Mouse (Mus musculus) myocyte (in vitro differentiated cells): ENCODE measurements around the gene Aff1. TPM values are rescaled to one million over a fixed set of nuclear protein-coding genes. Genes with fewer than 3 reads are reported as not detected.

Experiments
- H3K27me3 ChIP-seq: one replicate; pipeline ENCODE4 v1.6.1; 2011; ENCODE audit not compliant: control insufficient read depth, insufficient read depth, insufficient read length
- H3K36me3 ChIP-seq: one replicate; pipeline ENCODE4 v1.6.1; 2011; ENCODE audit not compliant: control insufficient read depth, insufficient read depth
- H3K4me2 ChIP-seq: one replicate; pipeline ENCODE4 v1.6.1; 2011; ENCODE audit warnings: low read depth, control low read depth
- H3K4me3 ChIP-seq: one replicate; pipeline ENCODE4 v1.5.1; 2011; ENCODE audit warnings: mild to moderate bottlenecking, control low read depth, moderate library complexity
- H3K79me2 ChIP-seq: one replicate; pipeline ENCODE4 v1.6.1; 2011; ENCODE audit not compliant: control insufficient read depth, insufficient read depth
- H3ac ChIP-seq: one replicate; pipeline ENCODE4 v1.6.1; 2011; ENCODE audit not compliant: control insufficient read depth, insufficient read length
- CEBPB ChIP-seq: IDR thresholded peaks from 2 replicates; pipeline ENCODE4 v1.6.1; 2011; ENCODE audit warnings: mild to moderate bottlenecking, moderate library complexity; ENCODE audit not compliant: poor library complexity, insufficient read depth, severe bottlenecking
- E2F4 ChIP-seq: IDR thresholded peaks from one replicate; pipeline ENCODE4 v1.6.1; 2011; ENCODE audit warnings: mild to moderate bottlenecking, control low read depth, moderate library complexity; ENCODE audit not compliant: insufficient read depth
- MAX ChIP-seq: IDR thresholded peaks from one replicate; pipeline ENCODE4 v1.6.1; 2011; ENCODE audit warnings: low read depth, mild to moderate bottlenecking, control low read depth
- MYOD1 ChIP-seq, 3 experiments: IDR thresholded peaks; one replicate each; pipeline ENCODE4 v1.6.1; 2011; ENCODE audit warnings: control low read depth in 2 of 3, low read depth in 2 of 3, mild to moderate bottlenecking in 2 of 3, moderate library complexity in 1 of 3; ENCODE audit not compliant: insufficient read length in 2 of 3, control insufficient read depth in 1 of 3
- MYOG ChIP-seq, 3 experiments: IDR thresholded peaks; one replicate each; pipeline ENCODE4 v1.6.1; 2011; ENCODE audit warnings: control low read depth in 2 of 3, low read depth in 2 of 3, mild to moderate bottlenecking in 2 of 3; ENCODE audit not compliant: insufficient read length in 2 of 3, control insufficient read depth in 1 of 3, insufficient read depth in 1 of 3
- POLR2A ChIP-seq: IDR thresholded peaks from one replicate; pipeline ENCODE4 v1.6.1; 2011; ENCODE audit warnings: low read depth, mild to moderate bottlenecking, control low read depth, moderate library complexity; ENCODE audit not compliant: insufficient read length
- POLR2AphosphoS2 ChIP-seq: IDR thresholded peaks from one replicate; pipeline ENCODE4 v1.6.1; 2011; ENCODE audit warnings: low read depth, control low read depth; ENCODE audit not compliant: insufficient read length
- REST ChIP-seq: IDR thresholded peaks from one replicate; pipeline ENCODE4 v1.6.1; 2011; ENCODE audit warnings: mild to moderate bottlenecking, control low read depth, moderate library complexity; ENCODE audit not compliant: insufficient read depth, insufficient read length
- SRF ChIP-seq: IDR thresholded peaks from one replicate; pipeline ENCODE4 v1.6.1; 2011; ENCODE audit warnings: low read depth; ENCODE audit not compliant: control insufficient read depth, insufficient read length
- TCF12 ChIP-seq: IDR thresholded peaks from one replicate; pipeline ENCODE4 v1.6.1; 2011; ENCODE audit warnings: mild to moderate bottlenecking, control low read depth; ENCODE audit not compliant: poor library complexity, insufficient read depth, severe bottlenecking
- TCF3 ChIP-seq: IDR thresholded peaks from one replicate; pipeline ENCODE4 v1.6.1; 2011; ENCODE audit warnings: low read depth, control low read depth; ENCODE audit not compliant: insufficient read length
- USF1 ChIP-seq: IDR thresholded peaks from one replicate; pipeline ENCODE4 v1.6.1; 2011; ENCODE audit warnings: low read depth, mild to moderate bottlenecking, control low read depth, moderate library complexity
- polyA plus RNA-seq: library from polyadenylated mRNA; unstranded; fragments of >200 nt; fragmentation: generic; extraction: Trizol; gene quantifications from one replicate; pipeline ENCODE4 v1.2.1, GENCODE M21; 2012; ENCODE audit warnings: missing spikeins

The Aff1 gene
- polyA plus RNA-seq, 1 experiment = 16.4 TPM

- H3ac ChIP-seq = no peak overlapping the region
- no peaks in the 10 kb centered on the region for H3K27me3 ChIP-seq
- TF ChIP-seq TCF3 (no peak), E2F4 (no peak), TCF12 (no peak), POLR2AphosphoS2 (no peak), POLR2A (no peak), CEBPB (no peak), SRF (no peak), USF1 (no peak), MYOG (IDR thresholded peaks at IDR 0.05; ENCODE audit: control insufficient read depth in 1 of 3, insufficient read depth in 1 of 3, insufficient read length in 2 of 3, low read depth in 2 of 3) (no peak), MAX (no peak), MYOD1 (IDR thresholded peaks at IDR 0.05; ENCODE audit: control insufficient read depth in 1 of 3, insufficient read length in 2 of 3, low read depth in 2 of 3) (no peak), REST (no peak)
Observed at GRCm38 (mm10) chr5:103724384-103724783, 32.2 kb downstream of the Aff1 start.

GRCm38 (mm10) chr5:103724823-103725222, 32.6 kb downstream of the Aff1 start:
- Histone ChIP-seq H3K4me2 (no peak overlapping the region), H3K27me3 (no peaks in the 10 kb centered on the region), H3ac (no peak overlapping the region), H3K79me2 (no peaks in the 10 kb centered on the region), H3K4me3 (no peak overlapping the region), H3K36me3 (no peaks in the 10 kb centered on the region)
- no peak for TF ChIP-seq USF1

More at GRCm38 (mm10) chr5:103724384-103724783, 32.2 kb downstream of the Aff1 start:
- Histone ChIP-seq H3K4me2 (no peak overlapping the region), H3K4me3 (no peak overlapping the region), H3K36me3 (no peaks in the 10 kb centered on the region), H3K79me2 (no peaks in the 10 kb centered on the region)

- Histone ChIP-seq H3K36me3 (no peaks in the 10 kb centered on the region), H3ac (no peak overlapping the region), H3K4me2 (no peak overlapping the region), H3K27me3 (no peaks in the 10 kb centered on the region), H3K4me3 (no peak overlapping the region), H3K79me2 (no peaks in the 10 kb centered on the region)
- TF ChIP-seq SRF = no peak
- no peak for TF ChIP-seq MYOG (IDR thresholded peaks at IDR 0.05; ENCODE audit: control insufficient read depth in 1 of 3, insufficient read depth in 1 of 3, insufficient read length in 2 of 3, low read depth in 2 of 3)
- no peak for TF ChIP-seq POLR2AphosphoS2
Observed at GRCm38 (mm10) chr5:103725268-103726149, 33.3 kb downstream of the Aff1 start.

- Histone ChIP-seq H3ac (no peak overlapping the region), H3K36me3 (no peaks in the 10 kb centered on the region), H3K4me2 (no peak overlapping the region), H3K79me2 (no peaks in the 10 kb centered on the region), H3K27me3 (no peaks in the 10 kb centered on the region), H3K4me3 (no peak overlapping the region)
- TF ChIP-seq REST (no peak), MYOG (IDR thresholded peaks at IDR 0.05; ENCODE audit: control insufficient read depth in 1 of 3, insufficient read depth in 1 of 3, insufficient read length in 2 of 3, low read depth in 2 of 3) (no peak), TCF3 (no peak), CEBPB (no peak)
Observed at GRCm38 (mm10) chr5:103726281-103726938, 34.2 kb downstream of the Aff1 start.

GRCm38 (mm10) chr5:103727777-103728395, 35.7 kb downstream of the Aff1 start:
- Histone ChIP-seq H3K4me3 (no peak overlapping the region), H3K36me3 (no peaks in the 10 kb centered on the region), H3K79me2 (no peaks in the 10 kb centered on the region), H3ac (no peak overlapping the region), H3K27me3 (no peaks in the 10 kb centered on the region), H3K4me2 (no peak overlapping the region)
- TF ChIP-seq REST (no peak), POLR2AphosphoS2 (no peak), TCF3 (no peak), MYOG (IDR thresholded peaks at IDR 0.05; ENCODE audit: control insufficient read depth in 1 of 3, insufficient read depth in 1 of 3, insufficient read length in 2 of 3, low read depth in 2 of 3) (no peak), POLR2A (no peak)
